Mouse (Mus musculus) lung, postnatal 10 days (tissue): ENCODE results near the gene Gpalpp1.

Source experiments
- DNase-seq: peaks from one replicate; pipeline ENCODE4 v3.0.0; 2021

Gpalpp1 gene

GRCm38 (mm10) chr14:76097815-76098214 is 12.7 kb downstream of the Gpalpp1 start:
- no peak for DNase-seq

- no peak for DNase-seq
Measured at GRCm38 (mm10) chr14:76097244-76097643, 13.3 kb downstream of the Gpalpp1 start.

DNA sequence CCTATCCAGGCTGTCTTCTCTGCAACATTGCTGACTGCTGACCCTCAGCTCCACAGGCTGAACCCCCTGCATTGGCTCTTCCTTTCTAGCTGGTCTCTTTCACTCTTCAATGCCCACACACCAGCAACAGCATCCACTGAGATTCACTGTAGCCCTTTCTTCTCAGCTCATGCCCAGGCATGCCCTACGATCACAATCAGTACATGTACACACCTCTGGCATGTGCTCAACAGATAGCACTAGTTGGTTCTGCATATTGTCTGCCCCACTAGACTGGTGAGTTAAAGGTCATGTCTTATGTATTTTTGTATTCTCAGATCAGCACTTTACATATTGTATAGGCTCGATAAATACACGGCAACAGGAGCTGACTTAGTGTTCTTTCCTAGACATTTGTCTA is 26.4 kb downstream of the Gpalpp1 start:
- DNase-seq, result no peak

- no peak for DNase-seq
Measured at GRCm38 (mm10) chr14:76082086-76082636, 28.4 kb downstream of the Gpalpp1 start.

GRCm38 (mm10) chr14:76081451-76081850 is 29.1 kb downstream of the Gpalpp1 start:
- peak; percentile 33 for DNase-seq

- DNase-seq, result peak; percentile 51
Measured at GRCm38 (mm10) chr14:76077088-76077491, 33.5 kb downstream of the Gpalpp1 start.

DNA sequence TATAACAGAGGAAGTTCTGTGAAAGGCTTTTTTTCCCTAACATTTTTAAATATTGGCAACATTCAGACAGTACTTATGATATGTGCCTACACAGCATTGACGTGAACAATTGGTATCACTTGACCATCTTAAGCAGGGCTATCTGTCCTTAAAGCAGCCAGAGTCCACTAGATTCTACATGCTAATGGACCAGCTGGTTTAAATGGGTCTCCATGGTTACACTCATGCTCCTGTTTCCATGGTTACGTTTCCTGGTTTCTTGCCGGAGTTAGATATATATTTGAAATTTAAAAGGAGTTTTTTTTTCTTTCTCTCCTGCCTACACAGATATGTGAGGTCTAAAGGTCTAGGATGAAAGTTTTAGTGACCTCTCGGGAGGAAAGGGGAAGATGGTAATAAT is 34.0 kb downstream of the Gpalpp1 start:
- DNase-seq, result no peak

- DNase-seq, result no peak
Measured at GRCm38 (mm10) chr14:76075721-76076120, 34.8 kb downstream of the Gpalpp1 start.

DNA sequence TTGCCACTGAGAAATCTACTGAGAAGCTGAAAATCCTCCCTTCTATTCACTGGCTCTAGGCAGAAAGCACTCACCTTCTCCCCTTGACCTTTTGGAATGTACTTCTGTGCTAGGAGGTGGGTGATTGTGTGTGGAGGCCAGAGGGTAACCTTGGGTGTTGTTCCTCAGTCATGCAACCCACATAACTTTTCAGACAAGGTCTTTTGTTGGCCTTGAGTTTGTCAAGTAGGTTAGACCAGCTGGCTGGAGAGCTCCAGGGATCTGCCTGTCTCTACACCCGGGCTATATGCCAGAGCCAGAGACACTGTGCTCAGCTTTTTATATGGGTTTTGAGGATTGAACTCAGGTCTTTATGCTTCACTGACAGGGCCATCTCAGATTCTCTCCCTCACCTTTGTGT is 36.4 kb downstream of the Gpalpp1 start:
- DNase-seq, result no peak

- no peak for DNase-seq
Measured at GRCm38 (mm10) chr14:76072626-76073025, 37.9 kb downstream of the Gpalpp1 start.

DNA sequence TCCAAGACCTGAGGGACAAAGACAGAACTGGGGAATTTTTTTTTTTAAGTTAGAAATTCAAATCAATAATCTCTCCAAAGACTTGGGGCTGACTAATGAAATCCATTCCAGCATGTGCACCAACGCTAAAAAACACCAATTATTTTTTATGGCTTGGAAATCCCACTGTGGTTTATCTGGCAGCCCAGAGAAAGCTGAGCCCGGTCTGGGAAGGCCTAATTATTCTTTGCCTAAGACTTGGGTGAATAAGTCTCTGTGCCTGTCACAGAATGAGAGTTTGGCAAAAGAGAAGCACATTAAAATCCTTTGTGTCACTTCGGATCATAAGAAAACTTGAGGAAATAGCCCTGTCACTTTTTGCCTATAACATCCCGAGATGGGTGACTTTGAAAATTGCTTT is 41.3 kb downstream of the Gpalpp1 start:
- no peak for DNase-seq

DNA sequence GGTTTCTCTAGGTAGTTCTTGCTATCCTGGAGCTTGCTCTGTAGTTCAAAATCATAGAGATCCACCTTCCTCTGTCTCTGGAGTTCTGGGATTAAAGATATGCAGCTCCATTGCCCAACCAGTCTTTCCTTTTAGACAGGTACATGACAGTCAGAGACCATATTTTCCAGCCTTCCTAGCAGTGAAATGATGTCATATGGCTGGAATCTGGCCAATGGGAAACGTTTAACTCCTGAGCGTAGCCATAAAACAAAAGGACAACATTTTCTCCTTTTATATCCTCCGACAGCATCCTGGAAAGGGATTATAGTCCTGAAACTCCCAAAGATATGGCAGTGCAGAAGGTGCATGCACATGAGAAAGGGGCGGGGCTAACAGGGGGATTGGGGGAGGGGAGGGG is 42.3 kb downstream of the Gpalpp1 start:
- DNase-seq, result no peak

- DNase-seq, result no peak
Measured at GRCm38 (mm10) chr14:76067237-76067636, 43.3 kb downstream of the Gpalpp1 start.

DNA sequence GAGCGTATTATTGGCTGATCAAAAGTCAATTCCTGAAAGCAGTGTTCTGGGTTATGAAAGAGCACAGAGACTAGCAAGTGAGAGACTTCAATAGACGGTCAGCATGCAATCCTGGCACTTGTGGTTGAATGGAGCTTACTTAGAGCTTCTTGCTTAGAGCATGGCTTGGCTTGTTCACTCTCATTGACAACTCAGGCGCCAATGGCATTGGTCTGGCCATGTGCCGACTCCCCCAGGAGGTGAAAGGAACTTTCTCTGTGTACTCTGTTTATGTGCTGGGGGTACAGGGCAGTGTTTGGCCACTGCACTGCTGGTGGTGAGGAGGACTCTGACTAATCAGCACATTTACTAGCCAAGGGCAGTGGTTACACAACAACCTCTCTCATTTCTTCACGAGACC is 51.1 kb downstream of the Gpalpp1 start:
- DNase-seq, result no peak

- no peak for DNase-seq
Measured at GRCm38 (mm10) chr14:76053726-76054125, 56.8 kb downstream of the Gpalpp1 start.

- no peak for DNase-seq
Measured at GRCm38 (mm10) chr14:76051966-76052365, 58.6 kb downstream of the Gpalpp1 start.

GRCm38 (mm10) chr14:76045767-76046166 is 64.8 kb downstream of the Gpalpp1 start:
- DNase-seq, result no peak

GRCm38 (mm10) chr14:76044164-76044557 is 66.4 kb downstream of the Gpalpp1 start:
- no peak for DNase-seq

- DNase-seq, result no peak
Measured at GRCm38 (mm10) chr14:76043251-76044163, 67.1 kb downstream of the Gpalpp1 start.
